Mouse (Mus musculus): ENCODE data around the gene Inka1.

GRCm38 (mm10) chr9:107971690-107972541, 13.8 kb downstream of the Inka1 start:
- no peak for TF ChIP-seq POLR2A (IDR thresholded peaks at IDR 0.05; ENCODE audit: extremely low read depth, insufficient read depth, low read length)
- no peak for TF ChIP-seq CTCF (IDR thresholded peaks at IDR 0.05; ENCODE audit: extremely low read depth, insufficient read depth, low read length)

Measured in cortical plate, adult 2 months (tissue).